ENCODE assay signal across 26 mouse cellular contexts in the genomic region with DNA sequence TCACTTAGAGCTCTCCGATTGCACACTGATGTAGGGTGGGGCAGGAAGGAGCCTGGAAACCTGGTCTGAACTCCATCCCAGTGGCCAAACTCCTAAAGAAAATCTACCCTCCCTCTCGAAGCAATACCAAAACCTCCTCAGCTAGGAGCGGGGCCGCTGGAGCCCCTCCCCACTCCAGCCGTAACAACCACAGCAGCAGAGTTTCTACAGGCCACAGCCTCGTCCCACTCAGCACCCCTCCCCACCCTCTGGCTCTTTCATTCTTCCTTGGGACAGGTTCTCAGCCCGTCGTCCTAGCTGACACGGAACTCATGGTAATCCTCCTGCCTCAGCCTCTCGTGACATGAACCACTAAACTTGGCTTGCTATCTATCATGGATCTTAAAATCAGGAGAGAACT.
DNase-seq lines count a peak whose midpoint lies in the region; ATAC-seq and TF ChIP-seq lines count a peak whose summit lies in the region.
"Had no signal": no experiment of that assay in that cellular context is flagged by ENCODE, and none has a peak within 500 bp of the region (broad histone marks: within the 10 kb centered on the region; RNA-seq: fewer than 3 reads in every experiment).

No protein-coding gene starts in this region.

- WGBS in forebrain, postnatal 0 days: 92% methylated on average over 10 of the region's 10 CpGs
- 91% methylated on average over 10 of the region's 10 CpGs for WGBS in forebrain, embryonic 15.5 days
- WGBS in heart, embryonic 10.5 days: 66% methylated on average over 10 of the region's 10 CpGs
- WGBS in heart, embryonic 13.5 days: 66% methylated on average over 10 of the region's 10 CpGs
- 68% methylated on average over 10 of the region's 10 CpGs for WGBS in heart, embryonic 16.5 days

- no peak for DNase-seq in forebrain, postnatal 0 days
- DNase-seq in heart, embryonic 10.5 days (ENCODE audit: low spot score): peak; percentile 53
- no peak for DNase-seq in heart, postnatal 36 days
- DNase-seq in heart, postnatal 25 days (ENCODE audit: low spot score): no peak
- DNase-seq in retina, embryonic 14.5 days (ENCODE audit: low spot score): no peak
- DNase-seq: adrenal gland, adult 8-10 months; adrenal gland, postnatal 25 days; cerebellum, adult 11-12 months; cerebellum, adult 8-10 months; cerebellum, postnatal 10 days; cerebellum, postnatal 36 days; embryo, embryonic 11 days; gastrocnemius, adult 2 months; gastrocnemius, postnatal 14 days had no signal

- intact Hi-C loops in heart, postnatal 36 days (cut with DNase I): no loop called here
- intact Hi-C loops in heart, postnatal 25 days (cut with DNase I): no loop called here

- no peak for ATAC-seq in forebrain, postnatal 0 days
- ATAC-seq in forebrain, embryonic 15.5 days (replicated peaks): no peak
- ATAC-seq in heart, embryonic 13.5 days (ENCODE audit: extremely low read depth, insufficient number of reproducible peaks, low FRiP score, low TSS enrichment): no peak
- ATAC-seq in heart, embryonic 16.5 days (replicated peaks; ENCODE audit: extremely low read depth, insufficient read depth, low FRiP score): no peak
- ATAC-seq: activated CD4-positive, CD25-positive, alpha-beta regulatory T cell, adult 4 months; forebrain, embryonic 16.5 days; intestine, postnatal 0 days had no signal

- TF ChIP-seq CTCF in forebrain, postnatal 0 days (IDR thresholded peaks at IDR 0.05; ENCODE audit: low read depth): no peak

- H3K4me1 ChIP-seq in forebrain, postnatal 0 days (ENCODE audit: insufficient read depth): peaks cover 47% of the 10 kb centered on the region
- peaks cover 58% of the 10 kb centered on the region for H3K4me1 ChIP-seq in forebrain, embryonic 15.5 days
- peaks cover 72% of the 10 kb centered on the region for H3K4me1 ChIP-seq in heart, embryonic 10.5 days
- peaks cover 79% of the 10 kb centered on the region for H3K4me1 ChIP-seq in heart, embryonic 13.5 days
- H3K4me1 ChIP-seq in heart, embryonic 16.5 days (ENCODE audit: control insufficient read depth, insufficient read depth, low read length): peaks cover 42% of the 10 kb centered on the region

- no peak overlapping the region for H3K9ac ChIP-seq in forebrain, postnatal 0 days
- H3K9ac ChIP-seq in forebrain, embryonic 15.5 days (replicated peaks): no peak overlapping the region
- H3K9ac ChIP-seq in heart, embryonic 13.5 days: peak overlapping the region; percentile 33; the same call in 1 of the 2 replicates
- H3K9ac ChIP-seq in heart, embryonic 16.5 days (ENCODE audit: low read length): no peak overlapping the region
- H3K9ac ChIP-seq: embryonic facial prominence, embryonic 13.5 days; forebrain, embryonic 12.5 days; hindbrain, embryonic 12.5 days; hindbrain, embryonic 15.5 days had no signal

- H3K36me3 ChIP-seq in forebrain, postnatal 0 days (ENCODE audit: insufficient read depth): no peaks in the 10 kb centered on the region
- H3K36me3 ChIP-seq in forebrain, embryonic 15.5 days: no peaks in the 10 kb centered on the region
- H3K36me3 ChIP-seq in heart, embryonic 10.5 days: peaks cover 6% of the 10 kb centered on the region; the same call in 1 of the 2 replicates
- peaks cover 6% of the 10 kb centered on the region; the same call in 1 of the 2 replicates for H3K36me3 ChIP-seq in heart, embryonic 13.5 days
- no peaks in the 10 kb centered on the region for H3K36me3 ChIP-seq in heart, embryonic 16.5 days (ENCODE audit: control insufficient read depth, insufficient read depth)
- H3K36me3 ChIP-seq: embryonic facial prominence, embryonic 10.5 days; embryonic facial prominence, embryonic 13.5 days; forebrain, embryonic 12.5 days; hindbrain, embryonic 12.5 days; hindbrain, embryonic 15.5 days had no signal

- no peak overlapping the region for H3K4me3 ChIP-seq in forebrain, postnatal 0 days (ENCODE audit: low read depth, low read length)
- no peak overlapping the region for H3K4me3 ChIP-seq in forebrain, embryonic 15.5 days
- H3K4me3 ChIP-seq in heart, embryonic 10.5 days: no peak overlapping the region
- no peak overlapping the region for H3K4me3 ChIP-seq in heart, embryonic 13.5 days
- H3K4me3 ChIP-seq in heart, embryonic 16.5 days (ENCODE audit: low read length): no peak overlapping the region
- H3K4me3 ChIP-seq: embryonic facial prominence, embryonic 10.5 days; embryonic facial prominence, embryonic 13.5 days; erythroblast, embryonic 14.5 days; forebrain, embryonic 12.5 days; gastrocnemius, adult 2 months; hindbrain, embryonic 12.5 days; hindbrain, embryonic 15.5 days had no signal

- H3K27ac ChIP-seq in forebrain, postnatal 0 days (ENCODE audit: low read depth, low read length): 0 out of 2 replicates have a peak overlapping the region, but pooled peaks have one; percentile 29
- H3K27ac ChIP-seq in forebrain, embryonic 15.5 days (replicated peaks): no peak overlapping the region
- peak overlapping the region; percentile 66 for H3K27ac ChIP-seq in heart, embryonic 10.5 days
- H3K27ac ChIP-seq in heart, embryonic 13.5 days (replicated peaks): peak overlapping the region; percentile 87
- peak overlapping the region; percentile 63 for H3K27ac ChIP-seq in heart, embryonic 16.5 days (ENCODE audit: low read length)
- H3K27ac ChIP-seq: embryonic facial prominence, embryonic 10.5 days; embryonic facial prominence, embryonic 13.5 days; forebrain, embryonic 12.5 days; gastrocnemius, adult 2 months; hindbrain, embryonic 12.5 days; hindbrain, embryonic 15.5 days had no signal

- no peak overlapping the region for H3K4me2 ChIP-seq in forebrain, postnatal 0 days (ENCODE audit: low read depth)
- no peak overlapping the region for H3K4me2 ChIP-seq in forebrain, embryonic 15.5 days (replicated peaks)
- no peak overlapping the region for H3K4me2 ChIP-seq in heart, embryonic 13.5 days
- no peak overlapping the region for H3K4me2 ChIP-seq in heart, embryonic 16.5 days (ENCODE audit: low read depth, low read length)
- H3K4me2 ChIP-seq: embryonic facial prominence, embryonic 13.5 days; forebrain, embryonic 12.5 days; hindbrain, embryonic 12.5 days; hindbrain, embryonic 15.5 days had no signal

- H3K27me3 ChIP-seq in forebrain, postnatal 0 days (ENCODE audit: insufficient read depth, low read length): no peaks in the 10 kb centered on the region
- H3K27me3 ChIP-seq in forebrain, embryonic 15.5 days: no peaks in the 10 kb centered on the region
- no peaks in the 10 kb centered on the region for H3K27me3 ChIP-seq in heart, embryonic 10.5 days (ENCODE audit: insufficient read depth, poor library complexity, severe bottlenecking)
- no peaks in the 10 kb centered on the region for H3K27me3 ChIP-seq in heart, embryonic 13.5 days (replicated peaks)
- no peaks in the 10 kb centered on the region for H3K27me3 ChIP-seq in heart, embryonic 16.5 days (ENCODE audit: control insufficient read depth, insufficient read depth, low read length)
- H3K27me3 ChIP-seq: embryonic facial prominence, embryonic 13.5 days; hindbrain, embryonic 12.5 days; hindbrain, embryonic 15.5 days had no signal

- H3K9me3 ChIP-seq in forebrain, postnatal 0 days (ENCODE audit: low read length): no peaks in the 10 kb centered on the region
- no peaks in the 10 kb centered on the region for H3K9me3 ChIP-seq in forebrain, embryonic 15.5 days
- no peaks in the 10 kb centered on the region for H3K9me3 ChIP-seq in heart, embryonic 10.5 days
- H3K9me3 ChIP-seq in heart, embryonic 13.5 days: no peaks in the 10 kb centered on the region
- H3K9me3 ChIP-seq in heart, embryonic 16.5 days (replicated peaks; ENCODE audit: control insufficient read depth, low read length): no peaks in the 10 kb centered on the region
- H3K9me3 ChIP-seq: embryonic facial prominence, embryonic 10.5 days; embryonic facial prominence, embryonic 13.5 days; forebrain, embryonic 12.5 days; hindbrain, embryonic 12.5 days; hindbrain, embryonic 15.5 days had no signal
